Mouse (Mus musculus) brain, embryonic 14.5 days (tissue): ENCODE measurements at regions not wholly inside any gene's neighbourhood (a gene's known extent, or its start where the extent isn't known, plus 50 kb on each side); places are given as distances from the start of the nearest gene placed in this dataset.

Source experiments
- CTCF ChIP-seq: fragments of 200-500 bp; IDR thresholded peaks from 2 replicates; pipeline ENCODE4 v1.5.1; 2012; ENCODE audit warnings: inconsistent platforms, mild to moderate bottlenecking, moderate library complexity, borderline replicate concordance; ENCODE audit not compliant: insufficient read depth, insufficient read length; ENCODE audit errors: extremely low read depth
- POLR2A ChIP-seq: fragments of 200-500 bp; IDR thresholded peaks from 2 replicates; pipeline ENCODE4 v1.6.1; 2012; ENCODE audit warnings: mild to moderate bottlenecking, inconsistent platforms, borderline replicate concordance; ENCODE audit not compliant: poor library complexity, insufficient read depth, insufficient read length, severe bottlenecking; ENCODE audit errors: extremely low read depth

GRCm38 (mm10) chr15:62461398-62462051, 1383.5 kb downstream of the Gsdmc2 start:
- TF ChIP-seq CTCF (no peak), POLR2A (no peak)
